Mouse (Mus musculus): ENCODE results near the gene Fuca1. TPM values are rescaled to one million over a fixed set of nuclear protein-coding genes. Genes with fewer than 3 reads are reported as not detected.

The Fuca1 gene
- polyA plus RNA-seq, 1 experiment, result not detected

DNA sequence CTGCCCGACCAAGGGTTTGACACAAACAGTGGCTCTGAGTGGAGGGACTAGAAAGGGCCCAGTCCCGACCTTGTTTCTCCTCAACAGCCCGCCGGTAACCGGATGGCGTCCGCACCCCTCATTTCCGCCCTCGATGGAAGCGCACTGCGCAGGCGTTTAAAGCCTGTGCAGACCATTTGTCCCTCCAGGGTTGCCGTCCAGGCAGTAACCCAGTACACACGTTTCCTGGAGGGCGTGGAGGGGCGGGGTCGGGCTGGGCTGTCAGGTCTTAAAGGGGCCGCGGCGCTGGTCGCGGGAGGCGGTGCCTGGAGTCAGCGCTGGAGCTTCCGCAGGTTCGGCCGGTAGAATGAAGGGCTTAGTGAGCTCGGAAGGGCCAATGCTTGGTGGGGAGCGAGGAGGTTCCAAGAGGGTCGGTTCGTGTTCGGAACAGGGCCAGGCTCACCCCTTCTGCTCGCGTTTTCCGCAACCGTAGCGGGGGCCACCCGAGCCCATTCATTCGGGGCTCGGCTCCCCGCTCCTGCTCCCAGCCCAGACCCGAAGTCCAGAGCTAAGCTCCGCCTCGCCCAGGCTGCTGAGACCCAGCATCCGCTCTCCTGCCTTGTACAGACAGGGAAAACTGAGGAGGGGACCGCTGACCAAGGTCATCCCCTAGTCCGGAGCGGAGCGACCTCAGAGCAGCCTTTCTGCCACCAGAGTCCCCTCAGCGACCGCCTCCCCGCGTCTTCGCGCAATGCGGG lies 43.1 kb downstream of the Fuca1 start, which contains the start of gene Gale:
Gale (plus strand) TSS at position 271 of the 737 bp plus-strand sequence.
- peak within 1 kb of the TSS; percentile 82 for H3K4me3 ChIP-seq (ENCODE audit: insufficient read depth, low read depth, low read length)
- TF ChIP-seq CTCF (IDR thresholded peaks at IDR 0.05; ENCODE audit: insufficient read depth, low read depth, low read length) (no peak), POLR2A (IDR thresholded peaks at IDR 0.05; ENCODE audit: insufficient read depth, low read depth, low read length) (peak; percentile 88)

DNA sequence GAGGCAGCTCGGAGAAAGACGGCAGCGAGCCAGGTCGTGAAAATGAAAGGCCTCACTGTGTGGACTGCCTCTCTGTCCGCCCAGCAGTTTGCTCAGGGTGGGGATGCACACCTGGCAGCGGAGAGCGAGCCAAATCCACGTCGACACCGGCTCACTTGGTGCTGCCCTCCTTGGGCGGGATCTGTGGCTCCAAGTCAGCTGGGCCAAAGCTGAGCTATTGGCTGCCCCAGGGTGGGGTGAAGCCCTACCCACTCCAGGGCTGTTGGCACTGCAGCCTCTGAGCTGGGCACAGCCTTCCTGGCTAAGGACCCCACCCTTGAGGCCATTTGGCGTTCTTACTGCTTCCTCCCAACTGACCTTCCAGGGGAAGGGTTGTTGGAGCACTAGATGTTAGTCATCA lies 43.9 kb downstream of the Fuca1 start:
- peaks cover 14% of the 10 kb centered on the region for H3K4me1 ChIP-seq (ENCODE audit: control insufficient read depth, insufficient read depth, low read length)
- TF ChIP-seq POLR2A (IDR thresholded peaks at IDR 0.05; ENCODE audit: insufficient read depth, low read depth, low read length), result no peak
- TF ChIP-seq CTCF (IDR thresholded peaks at IDR 0.05; ENCODE audit: insufficient read depth, low read depth, low read length), result no peak; the same call in 1 of the 2 replicates
- H3K27ac ChIP-seq (ENCODE audit: insufficient read depth, low read depth, low read length), result 0 out of 2 replicates have a peak overlapping the region, but pooled peaks have one; percentile 65
- WGBS, result 2% methylated on average over 12 of the region's 12 CpGs
- peak overlapping the region; percentile 82 for H3K4me3 ChIP-seq (ENCODE audit: insufficient read depth, low read depth, low read length)

More for the DNA sequence above, 43.1 kb downstream of the Fuca1 start, which contains the start of gene Gale:
- under 1% methylated on average over 56 of the region's 56 CpGs for WGBS
- peak within 1 kb of the TSS; percentile 90 for H3K27ac ChIP-seq (ENCODE audit: insufficient read depth, low read depth, low read length)
- peaks cover 14% of the 10 kb centered on the region for H3K4me1 ChIP-seq (ENCODE audit: control insufficient read depth, insufficient read depth, low read length)

DNA sequence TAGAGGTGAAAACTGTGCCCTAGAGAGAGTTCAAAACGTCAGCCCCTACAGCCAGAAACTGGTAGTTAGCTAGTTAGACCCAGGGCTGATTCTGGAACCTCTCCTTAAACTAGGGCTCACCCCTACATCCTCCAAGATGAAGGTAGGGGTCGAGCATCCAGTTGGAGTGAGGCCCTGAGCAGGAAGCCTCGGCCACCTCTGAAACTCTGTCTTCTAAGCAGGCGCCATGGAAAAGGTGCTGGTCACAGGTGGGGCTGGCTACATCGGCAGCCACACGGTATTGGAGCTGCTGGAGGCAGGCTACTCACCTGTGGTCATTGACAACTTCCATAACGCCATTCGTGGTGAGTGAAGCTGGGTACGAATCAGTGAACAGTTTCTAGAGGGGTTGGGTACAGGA lies 44.6 kb downstream of the Fuca1 start:
- H3K4me1 ChIP-seq (ENCODE audit: control insufficient read depth, insufficient read depth, low read length), result peaks cover 18% of the 10 kb centered on the region
- no peak overlapping the region for H3K4me3 ChIP-seq (ENCODE audit: insufficient read depth, low read depth, low read length)
- no peak for TF ChIP-seq CTCF (IDR thresholded peaks at IDR 0.05; ENCODE audit: insufficient read depth, low read depth, low read length)
- no peak for TF ChIP-seq POLR2A (IDR thresholded peaks at IDR 0.05; ENCODE audit: insufficient read depth, low read depth, low read length)
- no peak overlapping the region for H3K27ac ChIP-seq (ENCODE audit: insufficient read depth, low read depth, low read length)
- WGBS, result 79% methylated on average over 9 of the region's 9 CpGs

DNA sequence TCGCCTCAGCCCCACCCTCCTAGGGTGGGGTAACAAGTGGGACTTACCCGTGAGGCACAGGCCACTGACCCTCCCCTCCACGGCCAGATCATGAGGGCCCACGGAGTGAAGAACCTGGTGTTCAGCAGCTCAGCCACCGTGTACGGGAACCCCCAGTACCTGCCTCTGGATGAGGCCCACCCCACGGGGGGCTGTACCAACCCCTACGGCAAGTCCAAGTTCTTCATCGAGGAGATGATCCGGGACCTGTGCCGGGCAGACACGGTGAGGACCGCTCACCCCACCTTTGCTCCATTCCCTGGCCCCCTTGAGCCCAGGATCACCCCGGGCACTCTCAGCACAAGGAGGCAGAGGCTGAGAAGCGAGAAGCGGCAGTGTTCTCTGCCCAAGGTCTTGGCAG lies 45.7 kb downstream of the Fuca1 start:
- TF ChIP-seq CTCF (IDR thresholded peaks at IDR 0.05; ENCODE audit: insufficient read depth, low read depth, low read length) (no peak), POLR2A (IDR thresholded peaks at IDR 0.05; ENCODE audit: insufficient read depth, low read depth, low read length) (no peak)
- Histone ChIP-seq H3K27ac (ENCODE audit: insufficient read depth, low read depth, low read length) (no peak overlapping the region), H3K4me1 (ENCODE audit: control insufficient read depth, insufficient read depth, low read length) (peaks cover 26% of the 10 kb centered on the region), H3K4me3 (ENCODE audit: insufficient read depth, low read depth, low read length) (no peak overlapping the region)
- WGBS, result 92% methylated on average over 16 of the region's 16 CpGs

DNA sequence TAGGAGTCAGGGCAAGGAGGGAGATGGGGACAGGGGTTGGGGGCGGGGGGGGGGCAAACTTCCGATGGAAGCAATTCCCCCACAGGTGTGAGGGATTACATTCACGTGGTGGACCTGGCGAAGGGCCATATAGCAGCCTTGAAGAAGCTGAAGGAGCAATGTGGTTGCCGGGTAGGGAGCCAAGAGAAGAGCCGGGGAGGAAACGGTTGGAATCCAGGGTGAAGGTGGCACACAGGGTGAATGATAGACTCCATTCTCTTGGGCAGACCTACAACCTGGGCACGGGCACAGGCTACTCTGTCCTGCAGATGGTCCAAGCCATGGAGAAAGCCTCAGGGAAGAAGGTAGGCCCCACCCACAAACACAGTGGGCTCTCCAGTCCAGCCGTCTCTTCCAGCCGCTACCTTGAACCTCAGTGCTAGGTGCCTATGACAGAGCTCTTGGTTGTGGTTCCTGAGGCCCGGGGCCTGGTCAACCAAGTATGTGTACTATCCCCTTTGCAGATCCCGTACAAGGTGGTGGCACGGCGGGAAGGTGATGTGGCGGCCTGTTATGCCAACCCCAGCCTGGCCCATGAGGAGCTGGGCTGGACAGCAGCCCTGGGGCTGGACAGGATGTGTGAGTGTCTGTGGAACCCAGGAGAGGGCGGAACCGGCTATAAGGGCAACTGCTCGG lies 46.7 kb downstream of the Fuca1 start:
- Histone ChIP-seq H3K4me3 (ENCODE audit: insufficient read depth, low read depth, low read length) (no peak overlapping the region), H3K4me1 (ENCODE audit: control insufficient read depth, insufficient read depth, low read length) (peaks cover 33% of the 10 kb centered on the region), H3K27ac (ENCODE audit: insufficient read depth, low read depth, low read length) (no peak overlapping the region)
- TF ChIP-seq CTCF (IDR thresholded peaks at IDR 0.05; ENCODE audit: insufficient read depth, low read depth, low read length) (no peak), POLR2A (IDR thresholded peaks at IDR 0.05; ENCODE audit: insufficient read depth, low read depth, low read length) (no peak)
- WGBS, result 89% methylated on average over 18 of the region's 18 CpGs

DNA sequence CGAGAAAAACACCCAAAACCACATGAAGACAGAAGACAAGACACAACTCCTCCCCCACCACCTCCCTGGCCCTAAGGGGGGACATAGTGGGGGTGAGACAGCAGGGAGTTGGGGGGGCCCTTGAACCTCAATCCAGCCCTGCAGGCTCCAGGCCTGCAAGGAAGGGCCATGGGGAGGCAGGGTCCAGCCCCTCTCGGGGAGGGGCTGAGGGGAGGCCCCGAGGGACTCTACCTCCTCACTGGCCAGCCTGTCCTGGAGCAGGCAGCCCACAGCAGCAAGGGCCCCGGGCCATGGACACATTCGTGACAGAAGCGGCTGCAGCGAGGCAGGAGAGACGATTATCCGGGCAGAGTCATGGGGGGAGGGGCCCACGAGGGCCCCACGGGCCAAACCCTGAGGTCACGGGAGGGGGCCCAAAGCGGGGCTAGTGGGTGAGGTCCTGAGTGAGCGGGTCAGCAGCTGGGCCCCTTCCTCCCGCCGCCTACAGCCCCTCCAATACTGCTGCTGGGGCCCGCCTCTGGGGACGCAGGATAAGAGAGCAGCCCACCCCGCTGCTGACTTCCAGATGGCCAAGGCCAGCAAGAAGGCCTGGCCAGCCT lies 47.8 kb downstream of the Fuca1 start:
- peaks cover 33% of the 10 kb centered on the region for H3K4me1 ChIP-seq (ENCODE audit: control insufficient read depth, insufficient read depth, low read length)
- 78% methylated on average over 19 of the region's 19 CpGs for WGBS
- no peak overlapping the region for H3K4me3 ChIP-seq (ENCODE audit: insufficient read depth, low read depth, low read length)
- H3K27ac ChIP-seq (ENCODE audit: insufficient read depth, low read depth, low read length), result no peak overlapping the region
- TF ChIP-seq POLR2A (IDR thresholded peaks at IDR 0.05; ENCODE audit: insufficient read depth, low read depth, low read length) (no peak), CTCF (IDR thresholded peaks at IDR 0.05; ENCODE audit: insufficient read depth, low read depth, low read length) (no peak)

DNA sequence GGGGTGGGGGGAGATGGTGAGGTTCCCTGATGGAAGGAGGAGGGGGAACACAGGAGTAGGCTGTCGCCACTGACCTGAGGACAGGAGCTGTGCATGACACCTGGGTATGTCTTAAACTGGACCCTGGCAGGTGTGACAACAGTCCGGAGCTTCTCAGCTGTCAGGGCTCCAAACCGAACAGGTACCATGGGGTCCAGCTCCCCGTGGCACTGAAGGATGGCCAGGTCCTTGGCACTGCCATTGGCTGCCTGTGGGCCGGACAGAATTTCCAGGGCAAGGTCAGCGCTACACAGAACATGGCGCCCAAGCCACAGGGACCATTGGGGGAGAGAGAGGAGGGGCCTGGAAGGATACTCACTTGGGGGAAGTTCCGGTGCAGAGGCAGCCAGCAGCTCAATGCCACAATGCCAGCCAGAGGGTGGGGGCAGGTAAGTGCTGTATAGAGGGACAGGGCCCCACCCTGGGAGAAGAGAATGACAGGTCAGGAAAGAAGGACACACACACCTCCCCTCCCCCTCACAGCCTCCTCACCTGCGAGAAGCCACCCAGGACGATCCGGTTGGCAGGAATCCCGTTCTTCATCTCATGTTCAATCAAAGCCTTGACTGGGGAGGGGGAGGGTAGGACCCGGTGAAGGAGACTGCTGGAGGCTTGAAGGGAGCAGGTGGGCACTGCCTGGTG lies 48.7 kb downstream of the Fuca1 start:
- TF ChIP-seq CTCF (IDR thresholded peaks at IDR 0.05; ENCODE audit: insufficient read depth, low read depth, low read length) (no peak), POLR2A (IDR thresholded peaks at IDR 0.05; ENCODE audit: insufficient read depth, low read depth, low read length) (0 out of 2 replicates have a peak, but pooled peaks have one; percentile 18)
- no peak overlapping the region for H3K27ac ChIP-seq (ENCODE audit: insufficient read depth, low read depth, low read length)
- WGBS, result 88% methylated on average over 13 of the region's 13 CpGs

DNA sequence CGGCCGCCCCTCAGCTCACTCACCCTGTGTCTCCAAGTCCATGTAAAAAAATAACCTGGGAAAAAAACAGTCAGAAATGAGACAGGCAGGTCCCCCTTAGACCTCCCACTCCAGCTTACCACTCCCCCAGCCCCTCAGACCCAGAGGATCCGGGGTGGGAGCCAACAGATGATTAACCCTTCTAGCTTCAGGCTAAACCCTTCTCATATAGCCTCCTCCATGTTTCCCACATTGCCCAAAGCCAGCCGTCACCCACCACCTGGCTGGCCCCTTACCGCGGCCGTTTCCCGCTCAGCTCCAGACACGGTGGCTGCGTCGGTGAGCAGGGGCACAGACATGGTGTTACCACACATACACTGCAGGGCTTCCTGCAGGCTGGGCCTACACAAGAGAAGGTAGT lies 50.0 kb downstream of the Fuca1 start:
- no peak overlapping the region for H3K4me3 ChIP-seq (ENCODE audit: insufficient read depth, low read depth, low read length)
- WGBS, result 84% methylated on average over 11 of the region's 11 CpGs
- TF ChIP-seq POLR2A (IDR thresholded peaks at IDR 0.05; ENCODE audit: insufficient read depth, low read depth, low read length) (no peak), CTCF (IDR thresholded peaks at IDR 0.05; ENCODE audit: insufficient read depth, low read depth, low read length) (no peak)
- peaks cover 20% of the 10 kb centered on the region for H3K4me1 ChIP-seq (ENCODE audit: control insufficient read depth, insufficient read depth, low read length)
- no peak overlapping the region for H3K27ac ChIP-seq (ENCODE audit: insufficient read depth, low read depth, low read length)

More for the DNA sequence above, 48.7 kb downstream of the Fuca1 start:
- Histone ChIP-seq H3K4me3 (ENCODE audit: insufficient read depth, low read depth, low read length) (no peak overlapping the region), H3K4me1 (ENCODE audit: control insufficient read depth, insufficient read depth, low read length) (peaks cover 30% of the 10 kb centered on the region)
